Mouse (Mus musculus): ENCODE data around the gene Ampd3. TPM values are rescaled to one million over a fixed set of nuclear protein-coding genes. Genes with fewer than 3 reads are reported as not detected.
A peak's percentile ranks its signal among the peaks of the same experiment; 100 is the strongest.

Gene Ampd3
- polyA plus RNA-seq, 1 experiment from 2014 or later: 1.8 TPM

DNA sequence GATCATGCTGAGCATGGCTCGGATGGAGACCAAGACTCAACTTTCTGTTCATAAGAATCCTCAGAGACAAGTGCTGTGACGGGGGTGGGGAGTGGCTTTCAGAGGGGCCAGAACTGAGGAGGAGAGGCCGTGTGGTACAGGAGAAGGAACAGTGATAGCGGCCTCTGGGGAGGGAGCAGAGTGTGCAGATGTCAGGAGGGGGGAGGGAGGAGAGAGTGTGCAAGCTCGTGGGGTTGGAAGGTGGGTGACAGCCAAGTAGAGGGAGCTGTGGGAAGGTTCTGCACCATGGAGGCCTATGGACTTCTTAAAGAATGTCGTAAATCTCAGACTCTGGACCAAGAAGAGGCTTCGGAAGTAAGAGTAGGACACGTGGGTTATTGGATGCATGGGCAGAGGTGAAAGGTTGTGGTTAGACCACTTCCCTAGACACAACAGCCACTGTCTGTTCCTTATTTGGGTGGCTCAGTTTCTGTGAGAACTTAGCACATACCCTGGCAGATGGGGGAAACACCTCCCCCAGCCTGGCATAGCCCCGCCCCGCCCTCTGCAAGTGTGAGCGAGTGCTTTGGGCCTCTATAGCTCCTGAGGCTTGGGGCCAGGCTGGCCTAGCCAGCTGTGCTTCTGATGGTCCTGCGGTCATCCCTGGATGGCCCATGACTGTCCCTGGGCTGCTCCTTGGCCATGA, 28.5 kb downstream of the Ampd3 start:
- no peak overlapping the region for H3K27ac ChIP-seq (replicated peaks; ENCODE audit: low read depth, low read length)
- no peaks in the 10 kb centered on the region for H3K9me3 ChIP-seq (ENCODE audit: control insufficient read depth, low read length)
- H3K4me2 ChIP-seq (ENCODE audit: low read depth, severe bottlenecking): no peak overlapping the region
- H3K36me3 ChIP-seq (ENCODE audit: control insufficient read depth, insufficient read depth, low read length): no peaks in the 10 kb centered on the region
- no peak overlapping the region for H3K4me3 ChIP-seq (ENCODE audit: low read depth, low read length)
- H3K27me3 ChIP-seq (ENCODE audit: control insufficient read depth, insufficient read depth, low read length): no peaks in the 10 kb centered on the region
- 68% methylated on average over 12 of the region's 12 CpGs for WGBS
- no peak overlapping the region for H3K9ac ChIP-seq (ENCODE audit: low read length)
- H3K4me1 ChIP-seq (ENCODE audit: control insufficient read depth, insufficient read depth, low read length): no peaks in the 10 kb centered on the region
- no peak for ATAC-seq (ENCODE audit: insufficient number of reproducible peaks, low FRiP score, low TSS enrichment, low read depth)
- DNase-seq (ENCODE audit: low spot score): no peak

DNA sequence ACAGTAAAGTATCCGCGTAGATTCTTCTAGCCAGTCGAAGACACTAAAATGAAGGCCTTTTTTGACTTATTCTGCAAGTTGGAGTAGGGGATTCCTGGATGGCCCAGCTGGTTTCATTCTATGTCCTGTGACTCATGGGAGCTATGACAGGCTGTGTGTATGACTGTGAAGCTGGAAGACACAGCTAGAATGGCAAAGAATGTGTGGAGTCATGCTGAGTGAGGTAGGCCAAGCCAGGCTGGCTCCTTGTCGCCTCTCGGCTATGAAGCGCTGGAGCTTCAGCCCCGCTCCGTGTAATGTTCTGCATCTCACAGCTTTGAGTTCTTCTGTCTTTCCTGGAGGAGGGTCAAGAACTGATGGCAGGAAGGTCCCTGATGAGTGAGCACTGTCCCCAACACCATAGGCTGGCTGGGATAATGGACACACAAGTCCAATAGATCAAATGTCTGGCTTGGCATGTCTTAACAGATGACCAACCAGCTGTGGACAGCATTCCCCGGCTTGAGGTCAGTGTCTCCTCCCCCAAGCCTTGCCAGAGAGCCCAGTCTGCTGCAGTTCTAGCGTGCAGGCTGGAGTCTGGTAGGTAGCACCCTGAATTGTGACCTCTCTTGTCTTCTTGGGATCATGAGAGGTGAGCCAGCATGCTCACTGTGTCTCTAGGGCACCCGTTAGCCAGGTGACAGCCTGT, 29.9 kb downstream of the Ampd3 start:
- Histone ChIP-seq H3K27me3 (ENCODE audit: control insufficient read depth, insufficient read depth, low read length) (no peaks in the 10 kb centered on the region), H3K4me3 (ENCODE audit: low read depth, low read length) (no peak overlapping the region), H3K4me1 (ENCODE audit: control insufficient read depth, insufficient read depth, low read length) (no peaks in the 10 kb centered on the region), H3K4me2 (ENCODE audit: low read depth, severe bottlenecking) (no peak overlapping the region), H3K36me3 (ENCODE audit: control insufficient read depth, insufficient read depth, low read length) (no peaks in the 10 kb centered on the region), H3K9me3 (ENCODE audit: control insufficient read depth, low read length) (no peaks in the 10 kb centered on the region), H3K27ac (replicated peaks; ENCODE audit: low read depth, low read length) (no peak overlapping the region), H3K9ac (ENCODE audit: low read length) (no peak overlapping the region)
- WGBS: 80% methylated on average over 11 of the region's 11 CpGs
- ATAC-seq (ENCODE audit: insufficient number of reproducible peaks, low FRiP score, low TSS enrichment, low read depth) (no peak), DNase-seq (ENCODE audit: low spot score) (no peak)

DNA sequence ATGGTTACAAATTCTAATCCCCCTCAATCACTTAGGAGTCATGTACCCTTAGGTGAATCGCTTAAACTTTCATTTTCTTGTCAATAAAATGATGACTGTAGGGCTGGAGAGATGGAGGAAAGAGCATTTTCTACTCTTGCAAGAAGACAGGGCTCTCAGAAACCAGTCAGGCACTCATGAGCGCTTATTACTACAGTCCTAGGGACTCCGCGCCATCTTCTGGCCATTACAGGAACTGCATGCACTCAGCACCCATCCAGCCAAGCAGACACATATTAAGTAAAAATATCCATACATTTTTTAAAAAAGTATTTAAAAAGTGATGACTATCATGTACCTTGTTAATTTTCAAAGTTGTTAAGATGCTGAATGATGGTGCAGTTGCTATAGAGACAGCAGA, 33.0 kb downstream of the Ampd3 start:
- no peak for ATAC-seq (ENCODE audit: insufficient number of reproducible peaks, low FRiP score, low TSS enrichment, low read depth)
- 2% methylated on average over 4 of the region's 4 CpGs for WGBS
- Histone ChIP-seq H3K9me3 (ENCODE audit: control insufficient read depth, low read length) (no peaks in the 10 kb centered on the region), H3K27me3 (ENCODE audit: control insufficient read depth, insufficient read depth, low read length) (no peaks in the 10 kb centered on the region), H3K27ac (replicated peaks; ENCODE audit: low read depth, low read length) (no peak overlapping the region), H3K9ac (ENCODE audit: low read length) (no peak overlapping the region), H3K4me3 (ENCODE audit: low read depth, low read length) (no peak overlapping the region), H3K4me2 (ENCODE audit: low read depth, severe bottlenecking) (no peak overlapping the region), H3K4me1 (ENCODE audit: control insufficient read depth, insufficient read depth, low read length) (no peaks in the 10 kb centered on the region), H3K36me3 (ENCODE audit: control insufficient read depth, insufficient read depth, low read length) (no peaks in the 10 kb centered on the region)
- DNase-seq (ENCODE audit: low spot score): peak; percentile 88

DNA sequence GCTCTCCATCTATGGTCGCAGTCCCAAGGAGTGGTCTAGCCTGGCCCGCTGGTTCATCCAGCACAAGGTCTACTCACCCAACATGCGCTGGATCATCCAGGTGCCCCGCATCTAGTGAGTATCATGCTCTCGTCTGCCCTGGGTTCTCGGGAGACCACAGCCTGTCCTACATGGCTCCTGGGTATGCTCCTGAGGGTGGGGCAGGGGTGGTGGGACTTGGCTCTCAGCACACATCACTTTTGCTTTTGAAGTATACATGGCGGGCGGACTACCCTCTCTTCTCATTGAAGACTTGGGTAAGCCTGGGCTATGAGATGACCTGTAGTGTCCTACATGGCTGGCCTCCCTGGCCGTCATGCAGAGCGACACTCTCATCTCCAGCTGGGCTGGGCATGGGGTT, 35.1 kb downstream of the Ampd3 start:
- Histone ChIP-seq H3K27ac (replicated peaks; ENCODE audit: low read depth, low read length) (no peak overlapping the region), H3K4me3 (ENCODE audit: low read depth, low read length) (no peak overlapping the region), H3K27me3 (ENCODE audit: control insufficient read depth, insufficient read depth, low read length) (no peaks in the 10 kb centered on the region), H3K4me2 (ENCODE audit: low read depth, severe bottlenecking) (no peak overlapping the region), H3K9me3 (ENCODE audit: control insufficient read depth, low read length) (no peaks in the 10 kb centered on the region), H3K36me3 (ENCODE audit: control insufficient read depth, insufficient read depth, low read length) (no peaks in the 10 kb centered on the region; the same call in 1 of the 2 replicates), H3K4me1 (ENCODE audit: control insufficient read depth, insufficient read depth, low read length) (no peaks in the 10 kb centered on the region), H3K9ac (ENCODE audit: low read length) (no peak overlapping the region)
- ATAC-seq (ENCODE audit: insufficient number of reproducible peaks, low FRiP score, low TSS enrichment, low read depth): no peak
- 91% methylated on average over 10 of the region's 10 CpGs for WGBS
- DNase-seq (ENCODE audit: low spot score): no peak

GRCm38 (mm10) chr7:110804266-110804665, 36.3 kb downstream of the Ampd3 start:
- WGBS: 79% methylated on average over 3 of the region's 3 CpGs
- no peak for ATAC-seq (ENCODE audit: insufficient number of reproducible peaks, low FRiP score, low TSS enrichment, low read depth)
- no peaks in the 10 kb centered on the region for H3K27me3 ChIP-seq (ENCODE audit: control insufficient read depth, insufficient read depth, low read length)
- no peaks in the 10 kb centered on the region; the same call in 1 of the 2 replicates for H3K36me3 ChIP-seq (ENCODE audit: control insufficient read depth, insufficient read depth, low read length)
- no peak overlapping the region for H3K27ac ChIP-seq (replicated peaks; ENCODE audit: low read depth, low read length)
- no peak overlapping the region for H3K4me3 ChIP-seq (ENCODE audit: low read depth, low read length)
- H3K4me2 ChIP-seq (ENCODE audit: low read depth, severe bottlenecking): no peak overlapping the region
- H3K9ac ChIP-seq (ENCODE audit: low read length): no peak overlapping the region
- no peaks in the 10 kb centered on the region for H3K4me1 ChIP-seq (ENCODE audit: control insufficient read depth, insufficient read depth, low read length)
- DNase-seq (ENCODE audit: low spot score): no peak
- H3K9me3 ChIP-seq (ENCODE audit: control insufficient read depth, low read length): no peaks in the 10 kb centered on the region

DNA sequence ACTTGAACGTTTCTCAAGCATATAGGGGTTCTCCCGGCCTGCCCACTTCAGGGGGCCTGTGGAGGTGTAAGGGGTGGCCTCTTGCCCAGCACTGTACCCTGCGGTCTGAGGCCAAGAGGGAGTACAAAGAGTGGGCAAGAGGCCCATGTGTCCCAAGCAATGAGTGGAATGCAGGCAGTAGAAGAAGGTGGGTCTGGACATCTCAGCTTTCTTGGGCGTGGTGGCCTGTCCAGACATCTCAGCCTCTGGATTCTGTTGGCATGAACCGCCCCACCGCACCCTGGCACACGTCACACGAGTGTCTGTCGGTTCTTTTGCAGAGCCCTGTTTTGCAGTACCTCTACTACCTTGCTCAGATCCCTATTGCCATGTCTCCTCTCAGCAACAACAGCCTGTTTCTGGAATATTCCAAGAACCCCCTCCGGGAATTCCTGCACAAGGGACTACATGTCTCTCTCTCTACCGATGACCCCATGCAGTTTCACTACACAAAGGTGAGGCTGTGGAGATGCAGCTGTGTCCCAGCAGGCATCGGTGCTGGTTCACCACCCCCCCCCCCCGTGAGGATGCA, 39.5 kb downstream of the Ampd3 start:
- no peak overlapping the region for H3K4me2 ChIP-seq (ENCODE audit: low read depth, severe bottlenecking)
- no peak overlapping the region for H3K4me3 ChIP-seq (ENCODE audit: low read depth, low read length)
- no peaks in the 10 kb centered on the region for H3K27me3 ChIP-seq (ENCODE audit: control insufficient read depth, insufficient read depth, low read length)
- H3K36me3 ChIP-seq (ENCODE audit: control insufficient read depth, insufficient read depth, low read length): peaks cover under 1% of the 10 kb centered on the region; the same call in 1 of the 2 replicates
- no peak overlapping the region for H3K27ac ChIP-seq (replicated peaks; ENCODE audit: low read depth, low read length)
- ATAC-seq (ENCODE audit: insufficient number of reproducible peaks, low FRiP score, low TSS enrichment, low read depth) (no peak), DNase-seq (ENCODE audit: low spot score) (no peak)
- 94% methylated on average over 13 of the region's 13 CpGs for WGBS
- H3K9ac ChIP-seq (ENCODE audit: low read length): no peak overlapping the region
- H3K4me1 ChIP-seq (ENCODE audit: control insufficient read depth, insufficient read depth, low read length): no peaks in the 10 kb centered on the region
- no peaks in the 10 kb centered on the region for H3K9me3 ChIP-seq (ENCODE audit: control insufficient read depth, low read length)

DNA sequence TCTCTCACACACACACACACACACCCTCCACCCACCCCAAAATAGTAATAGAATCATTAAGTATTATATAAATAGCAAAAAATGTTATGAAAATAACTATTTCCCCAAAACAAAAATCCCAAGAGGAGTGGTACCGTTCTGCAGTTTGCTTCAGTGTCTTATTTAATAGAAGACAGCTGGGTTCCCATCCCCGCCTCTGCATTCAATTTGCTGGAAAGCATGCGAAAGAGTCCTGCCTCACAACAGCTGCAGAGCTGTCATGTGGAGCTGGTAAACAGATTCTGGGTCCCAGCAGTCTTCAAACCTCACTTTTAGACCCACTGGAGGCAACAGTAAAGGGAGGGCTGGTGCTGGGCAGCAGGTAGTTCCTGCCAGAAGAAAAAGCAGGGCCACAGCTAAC, 41.0 kb downstream of the Ampd3 start:
- no peaks in the 10 kb centered on the region for H3K27me3 ChIP-seq (ENCODE audit: control insufficient read depth, insufficient read depth, low read length)
- DNase-seq (ENCODE audit: low spot score) (no peak), ATAC-seq (ENCODE audit: insufficient number of reproducible peaks, low FRiP score, low TSS enrichment, low read depth) (no peak)
- H3K36me3 ChIP-seq (ENCODE audit: control insufficient read depth, insufficient read depth, low read length): peaks cover 2% of the 10 kb centered on the region; the same call in 1 of the 2 replicates
- no peak overlapping the region for H3K9ac ChIP-seq (ENCODE audit: low read length)
- H3K4me1 ChIP-seq (ENCODE audit: control insufficient read depth, insufficient read depth, low read length): no peaks in the 10 kb centered on the region
- H3K9me3 ChIP-seq (ENCODE audit: control insufficient read depth, low read length): no peaks in the 10 kb centered on the region
- no peak overlapping the region for H3K4me2 ChIP-seq (ENCODE audit: low read depth, severe bottlenecking)
- H3K27ac ChIP-seq (replicated peaks; ENCODE audit: low read depth, low read length): no peak overlapping the region
- no peak overlapping the region for H3K4me3 ChIP-seq (ENCODE audit: low read depth, low read length)
- 26% methylated on average over 3 of the region's 3 CpGs for WGBS

- Histone ChIP-seq H3K27me3 (ENCODE audit: control insufficient read depth, insufficient read depth, low read length) (no peaks in the 10 kb centered on the region), H3K4me3 (ENCODE audit: low read depth, low read length) (no peak overlapping the region), H3K27ac (replicated peaks; ENCODE audit: low read depth, low read length) (no peak overlapping the region), H3K4me1 (ENCODE audit: control insufficient read depth, insufficient read depth, low read length) (no peaks in the 10 kb centered on the region), H3K4me2 (ENCODE audit: low read depth, severe bottlenecking) (no peak overlapping the region), H3K9me3 (ENCODE audit: control insufficient read depth, low read length) (no peaks in the 10 kb centered on the region), H3K9ac (ENCODE audit: low read length) (no peak overlapping the region), H3K36me3 (ENCODE audit: control insufficient read depth, insufficient read depth, low read length) (peaks cover 2% of the 10 kb centered on the region; the same call in 1 of the 2 replicates)
- WGBS: 88% methylated on average over 18 of the region's 18 CpGs
- ATAC-seq (ENCODE audit: insufficient number of reproducible peaks, low FRiP score, low TSS enrichment, low read depth): no peak
- no peak for DNase-seq (ENCODE audit: low spot score)
Measured at GRCm38 (mm10) chr7:110809585-110810557, 41.9 kb downstream of the Ampd3 start.

Data from limb, embryonic 11.5 days (tissue).